Mouse (Mus musculus) olfactory bulb, adult 2 months (tissue): ENCODE results near the gene Lilrb4a.

ENCODE experiments used
- CTCF ChIP-seq: fragments of 200-500 bp; IDR thresholded peaks from 2 replicates; pipeline ENCODE4 v1.5.1; 2012; ENCODE audit warnings: low read depth, mild to moderate bottlenecking, low read length, moderate library complexity; ENCODE audit not compliant: insufficient read depth
- POLR2A ChIP-seq: fragments of 200-500 bp; IDR thresholded peaks from 2 replicates; pipeline ENCODE4 v1.6.1; 2012; ENCODE audit warnings: mild to moderate bottlenecking, low read depth, low read length, moderate library complexity; ENCODE audit not compliant: insufficient read depth

GRCm38 (mm10) chr10:51528840-51529434, 38.2 kb downstream of the Lilrb4a start:
- TF ChIP-seq POLR2A: no peak
- TF ChIP-seq CTCF: no peak
